Mouse (Mus musculus): Measurements from ENCODE around the gene Srpx2.

- TF ChIP-seq CTCF (IDR thresholded peaks at IDR 0.05) = no peak
- no peak for TF ChIP-seq EP300 (IDR thresholded peaks at IDR 0.05)
Observed at GRCm38 (mm10) chrX:133888111-133888510, 20.1 kb upstream of the Srpx2 start.

Data from lung, postnatal 0 days (tissue).